Mouse (Mus musculus) lung, embryonic 16.5 days (tissue): ENCODE measurements around the gene Rbbp8nl. TPM values are rescaled to one million over a fixed set of nuclear protein-coding genes. Genes with fewer than 3 reads are reported as not detected.

Experiments used
- ATAC-seq: fragments of 200-750 bp; cut with Nextera tagmentation; 2 replicates; pipeline ENCODE4 v1.8.0; 2017; ENCODE audit warnings: low read depth, mild to moderate bottlenecking, moderate library complexity
- H3K27ac ChIP-seq: fragments of 300-500 bp; sonication (generic); 2 replicates; pipeline ENCODE4 v1.5.1; 2014; ENCODE audit warnings: mild to moderate bottlenecking, control low read depth, low read length
- H3K27me3 ChIP-seq: fragments of 300-500 bp; sonication (generic); 2 replicates; pipeline ENCODE4 v1.6.1; 2014; ENCODE audit warnings: low read depth, low read length, mixed read lengths; ENCODE audit not compliant: control insufficient read depth, insufficient read depth
- H3K36me3 ChIP-seq: fragments of 300-500 bp; sonication (generic); 2 replicates; pipeline ENCODE4 v1.6.1; 2014; ENCODE audit warnings: low read length; ENCODE audit not compliant: control insufficient read depth, insufficient read depth
- H3K4me1 ChIP-seq: fragments of 300-500 bp; sonication (generic); replicated peaks from 2 replicates; pipeline ENCODE4 v1.6.1; 2014; ENCODE audit warnings: low read length, mixed read lengths; ENCODE audit not compliant: control insufficient read depth, insufficient read depth
- H3K4me2 ChIP-seq: fragments of 300-500 bp; sonication (generic); 2 replicates; pipeline ENCODE4 v1.6.1; 2014; ENCODE audit warnings: low read depth, low read length, control low read depth
- H3K4me3 ChIP-seq: fragments of 300-500 bp; sonication (generic); 2 replicates; pipeline ENCODE4 v1.5.1; 2014; ENCODE audit warnings: mild to moderate bottlenecking, low read length, control low read depth
- H3K9ac ChIP-seq: fragments of 300-500 bp; sonication (generic); 2 replicates; pipeline ENCODE4 v1.6.1; 2014; ENCODE audit warnings: low read length, control low read depth
- H3K9me3 ChIP-seq: fragments of 300-500 bp; sonication (generic); 2 replicates; pipeline ENCODE4 v1.6.1; 2016; ENCODE audit warnings: low read length; ENCODE audit not compliant: control insufficient read depth
- whole genome bisulfite sequencing: fragments of 180-500 bp; shearing (Covaris S2); extraction: QIAGEN DNeasy Blood & Tissue Kit; methylation state at CpG from one replicate; pipeline ENCODE4 v1.1.7; 2014; 5-methylcytosine and 5-hydroxymethylcytosine counted together
- microRNA-seq: library from miRNA; unstranded; fragments of <30 nt; microRNA quantifications from one replicate; pipeline ENCODE4, GENCODE M21; 2016
- polyA plus RNA-seq: library from polyadenylated mRNA; unstranded; fragments of >200 nt; fragmentation: Nextera tagmentation; extraction: Ambion mirVana; gene quantifications from 2 replicates; pipeline ENCODE4 v1.2.1, GENCODE M21; 2015

Rbbp8nl gene
- polyA plus RNA-seq, 1 experiment from 2014 or later: 2.8 TPM

DNA sequence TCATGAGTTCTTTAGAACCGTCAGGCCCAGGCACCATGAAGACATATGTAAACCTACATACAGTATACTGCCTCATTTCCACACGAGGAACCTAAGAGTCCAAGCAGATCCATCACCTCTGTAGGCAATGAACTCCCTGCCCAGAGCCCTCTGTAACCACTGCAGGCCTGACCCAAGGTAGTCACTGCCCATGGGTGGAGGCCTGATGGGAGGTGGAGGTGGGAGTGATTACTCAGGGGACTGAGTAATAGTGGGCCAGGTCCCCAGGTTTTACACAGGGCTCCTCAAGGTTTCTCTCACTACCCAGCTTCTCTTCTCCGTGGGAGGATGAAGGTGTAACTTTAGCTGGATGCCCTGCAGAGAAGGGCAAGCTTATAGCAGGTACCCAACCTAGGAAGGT, 60.5 kb downstream of the Rbbp8nl start:
- H3K27me3 ChIP-seq: peaks cover 4% of the 10 kb centered on the region; the same call in 1 of the 2 replicates
- H3K4me3 ChIP-seq: no peak overlapping the region
- no peak overlapping the region for H3K4me2 ChIP-seq
- no peak overlapping the region for H3K9ac ChIP-seq
- no peaks in the 10 kb centered on the region for H3K9me3 ChIP-seq
- peaks cover 48% of the 10 kb centered on the region for H3K4me1 ChIP-seq
- 59% methylated on average over 3 of the region's 3 CpGs for WGBS
- no peaks in the 10 kb centered on the region for H3K36me3 ChIP-seq
- peak overlapping the region; percentile 86 for H3K27ac ChIP-seq
- no peak for ATAC-seq

DNA sequence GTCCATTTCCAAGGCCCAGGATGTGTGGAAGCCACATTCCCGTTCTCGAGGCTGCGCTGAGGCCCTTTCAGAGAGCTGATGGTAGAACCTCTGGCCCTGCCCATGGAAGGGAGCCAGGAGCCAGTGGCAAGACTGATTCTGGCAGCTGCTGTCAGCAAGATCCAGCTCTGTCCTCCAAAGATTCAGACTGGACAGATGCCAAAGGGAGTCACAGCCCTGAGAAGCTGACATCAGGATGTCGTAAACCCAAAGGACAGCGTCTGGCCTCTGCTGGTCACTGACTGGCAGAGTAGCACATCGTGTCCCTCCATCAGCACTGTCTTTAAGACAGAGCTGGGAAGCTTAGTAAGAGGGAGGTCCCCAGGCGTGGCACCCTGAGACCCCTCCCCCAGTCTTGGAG, 61.1 kb downstream of the Rbbp8nl start:
- WGBS: 27% methylated on average over 7 of the region's 7 CpGs
- peaks cover 43% of the 10 kb centered on the region for H3K4me1 ChIP-seq
- ATAC-seq: peak; percentile 42
- no peak overlapping the region for H3K4me3 ChIP-seq
- H3K9ac ChIP-seq: peak overlapping the region; percentile 55
- H3K27ac ChIP-seq: peak overlapping the region; percentile 86
- peaks cover 5% of the 10 kb centered on the region; the same call in 1 of the 2 replicates for H3K27me3 ChIP-seq
- H3K9me3 ChIP-seq: no peaks in the 10 kb centered on the region
- no peak overlapping the region for H3K4me2 ChIP-seq
- H3K36me3 ChIP-seq: no peaks in the 10 kb centered on the region

DNA sequence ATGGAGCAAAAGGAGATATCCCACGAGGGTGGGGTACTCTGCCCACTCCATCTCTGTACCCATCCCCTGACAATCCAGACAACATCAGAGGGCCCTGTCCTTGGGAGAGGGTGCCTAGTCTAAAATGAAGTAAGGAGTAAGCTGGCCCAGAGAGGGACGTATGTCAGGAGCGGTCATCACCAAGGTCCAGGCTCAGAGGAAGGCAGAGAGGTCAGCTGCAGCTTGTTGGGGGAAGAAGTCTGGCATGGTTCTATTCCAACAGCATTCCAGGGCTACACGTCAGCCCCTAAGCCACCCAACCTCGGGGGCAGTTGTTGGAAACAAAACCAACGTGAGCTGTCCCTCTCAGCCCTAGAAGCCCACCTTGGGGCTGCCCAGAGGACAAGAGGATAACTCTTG, 61.6 kb downstream of the Rbbp8nl start:
- no peaks in the 10 kb centered on the region for H3K36me3 ChIP-seq
- 33% methylated on average over 6 of the region's 6 CpGs for WGBS
- peak overlapping the region; percentile 86 for H3K27ac ChIP-seq
- no peak overlapping the region for H3K4me3 ChIP-seq
- peaks cover 5% of the 10 kb centered on the region; the same call in 1 of the 2 replicates for H3K27me3 ChIP-seq
- peak overlapping the region; percentile 55 for H3K9ac ChIP-seq
- peaks cover 42% of the 10 kb centered on the region for H3K4me1 ChIP-seq
- H3K9me3 ChIP-seq: no peaks in the 10 kb centered on the region
- ATAC-seq: 0 out of 2 replicates have a peak, but pooled peaks have one; percentile 0
- H3K4me2 ChIP-seq: peak overlapping the region; percentile 51

Small RNA genes within 50 kb of the gene (microRNA-seq; reads per million reads assigned to microRNA genes)
- gene Mir3091: 0.79 reads per million

Other genes with a start within 250 kb of the Rbbp8nl start
- 458 and 471 TPM in 2 replicates for gene Psma7, start 247.4 kb downstream of the Rbbp8nl start, polyA plus RNA-seq
- gene Ss18l1, start 247.4 kb downstream of the Rbbp8nl start, polyA plus RNA-seq: 4.0 and 4.7 TPM in 2 replicates
- gene Mtg2, start 219.3 kb downstream of the Rbbp8nl start, polyA plus RNA-seq: 26.3 and 27.4 TPM in 2 replicates
- gene Hrh3, start 185.4 kb downstream of the Rbbp8nl start, polyA plus RNA-seq: not detected in 2 replicates
- 29.9 and 30.3 TPM in 2 replicates for gene Osbpl2, start 170.6 kb downstream of the Rbbp8nl start, polyA plus RNA-seq
- 162 and 173 TPM in 2 replicates for gene Adrm1, start 118.4 kb downstream of the Rbbp8nl start, polyA plus RNA-seq
- gene Lama5, start 64.0 kb downstream of the Rbbp8nl start, polyA plus RNA-seq: 102 and 112 TPM in 2 replicates
- 455 and 526 TPM in 2 replicates for gene Rps21, start 32.5 kb downstream of the Rbbp8nl start, polyA plus RNA-seq
- gene Cables2, start 16.4 kb downstream of the Rbbp8nl start, polyA plus RNA-seq: 6.3 and 8.4 TPM in 2 replicates
- gene Gata5, start 44.8 kb upstream of the Rbbp8nl start, polyA plus RNA-seq: 23.2 and 25.3 TPM in 2 replicates
- 0.98 and 1.2 TPM in 2 replicates for gene Slco4a1, start 166.4 kb upstream of the Rbbp8nl start, polyA plus RNA-seq
- 0.43 and 0.98 TPM in 2 replicates for gene Ntsr1, start 210.1 kb upstream of the Rbbp8nl start, polyA plus RNA-seq